Mouse (Mus musculus) monocyte, adult 5-6 weeks (primary cell): ENCODE data around the gene Wwox. TPM values are rescaled to one million over a fixed set of nuclear protein-coding genes. Genes with fewer than 3 reads are reported as not detected.

Experiments
- total RNA-seq: library from RNA; stranded (forward); fragments of 200-1000, 200-491, 200-594 nt; gene quantifications from 3 replicates; pipeline ENCODE4 v1.2.3, GENCODE M21; 2017

Wwox gene
- total RNA-seq, 1 experiment from 2014 or later: 4.3 TPM

Other genes with a start within 250 kb of the Wwox start
- gene Vat1l, start 234.0 kb upstream of the Wwox start, total RNA-seq: not detected in 3 replicates
- not detected in 3 replicates for gene Clec3a, start 21.6 kb upstream of the Wwox start, total RNA-seq